Mouse (Mus musculus) urinary bladder, postnatal 25 days (tissue): ENCODE results near the gene Pon2.
"Not testable (repeated sequence)": the region's sequence is repeated elsewhere in the genome, so short reads cannot be mapped to it uniquely, and the experiment has no call there.

Experiments
- DNase-seq: peaks from one replicate; pipeline ENCODE4 v3.0.0; 2022; ENCODE audit warnings: low spot score

Gene Pon2

DNA sequence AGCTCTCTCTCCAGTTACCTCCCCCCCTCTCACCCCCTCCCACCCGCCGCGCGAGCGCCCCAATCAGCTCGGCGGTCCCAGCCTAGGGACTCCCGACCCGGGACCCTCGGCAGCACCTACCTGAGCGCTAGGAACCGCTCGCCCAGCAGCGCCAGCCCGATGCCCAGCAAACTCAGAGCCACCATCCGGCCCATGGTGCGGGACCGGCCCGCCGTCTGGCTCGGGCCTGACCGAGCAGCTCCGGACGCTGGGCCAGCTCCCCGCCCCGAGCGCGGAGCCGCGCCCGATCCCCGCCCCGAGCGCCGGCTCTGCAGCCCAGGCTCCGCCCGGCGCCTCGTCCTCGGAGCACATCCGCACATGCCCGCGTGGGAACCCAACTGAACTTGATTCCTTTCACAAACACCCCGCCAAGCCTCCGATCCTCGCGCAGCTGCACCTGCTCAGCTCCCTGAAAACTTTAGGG is at the start of gene Pon2:
TSS of gene Pon2 (minus strand) at position 364 of the 463 bp plus-strand sequence.
- peak; percentile 82 for DNase-seq

- no peak for DNase-seq
Measured at GRCm38 (mm10) chr6:5344255-5344654, 46.0 kb upstream of the Pon2 start.

GRCm38 (mm10) chr6:5339283-5339682 is 41.0 kb upstream of the Pon2 start:
- not testable (repeated sequence) for DNase-seq

GRCm38 (mm10) chr6:5338781-5339180 is 40.5 kb upstream of the Pon2 start:
- DNase-seq: not testable (repeated sequence)

- DNase-seq: not testable (repeated sequence)
Measured at GRCm38 (mm10) chr6:5336016-5336415, 37.8 kb upstream of the Pon2 start.

DNA sequence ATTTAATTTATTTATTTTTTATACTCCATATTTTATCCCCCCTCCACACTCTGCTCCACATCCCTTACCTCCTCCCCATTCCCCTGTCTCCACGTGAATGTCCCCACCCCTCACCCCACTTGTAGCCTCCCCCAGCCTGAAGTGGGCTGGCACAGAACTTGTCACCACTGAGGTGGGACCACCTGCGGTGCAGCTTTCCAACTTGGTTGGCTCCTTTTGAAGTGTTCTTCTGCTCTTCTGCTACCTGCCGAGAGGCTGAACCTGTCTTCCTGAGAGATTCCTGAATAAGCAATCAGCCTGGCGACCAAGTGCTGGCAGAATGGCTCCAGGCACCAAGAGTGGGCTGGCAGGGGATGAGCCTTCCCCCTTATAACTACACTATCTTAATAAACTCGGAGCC is 35.8 kb upstream of the Pon2 start:
- no peak for DNase-seq

GRCm38 (mm10) chr6:5332560-5333150 is 34.4 kb upstream of the Pon2 start:
- DNase-seq: no peak

DNA sequence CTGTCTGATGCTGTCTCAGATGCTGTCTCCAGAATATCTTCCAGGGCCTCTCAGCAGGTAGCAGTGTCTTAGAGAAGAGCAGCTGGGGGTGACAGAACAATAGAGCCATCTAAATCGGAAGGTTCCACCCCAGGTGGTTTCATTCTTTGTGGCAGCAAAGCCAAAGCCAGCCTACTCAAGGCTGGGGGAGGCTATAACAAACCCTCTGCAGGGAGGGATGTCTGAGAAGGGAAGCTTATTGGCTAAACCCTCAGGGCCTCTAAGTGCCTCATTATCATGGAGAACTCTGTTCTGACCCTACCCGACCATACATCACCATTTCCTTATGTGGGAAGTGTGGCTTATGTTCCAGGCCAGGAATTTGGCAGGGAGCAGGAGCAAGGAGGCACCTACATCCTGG is 26.9 kb upstream of the Pon2 start:
- DNase-seq: no peak

DNA sequence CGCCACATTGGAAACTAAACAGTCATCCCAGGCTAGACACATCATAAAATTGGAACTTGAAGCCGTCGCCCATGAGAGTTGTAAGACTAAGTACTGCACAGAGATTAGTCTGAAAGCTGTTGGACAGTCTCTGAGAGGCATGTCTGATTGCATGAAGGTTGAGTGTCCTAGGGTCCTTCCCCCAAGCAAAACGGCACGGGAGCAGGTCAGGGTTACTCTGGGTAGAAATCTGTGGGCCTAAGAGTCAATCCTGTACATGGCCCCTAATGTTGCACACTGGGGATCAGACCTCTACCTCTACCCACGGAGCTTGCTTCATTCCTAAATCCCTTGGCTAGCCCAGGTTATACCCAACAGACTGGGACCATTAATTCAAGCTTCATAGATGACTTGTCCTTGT is 25.8 kb upstream of the Pon2 start:
- not testable (repeated sequence) for DNase-seq

DNA sequence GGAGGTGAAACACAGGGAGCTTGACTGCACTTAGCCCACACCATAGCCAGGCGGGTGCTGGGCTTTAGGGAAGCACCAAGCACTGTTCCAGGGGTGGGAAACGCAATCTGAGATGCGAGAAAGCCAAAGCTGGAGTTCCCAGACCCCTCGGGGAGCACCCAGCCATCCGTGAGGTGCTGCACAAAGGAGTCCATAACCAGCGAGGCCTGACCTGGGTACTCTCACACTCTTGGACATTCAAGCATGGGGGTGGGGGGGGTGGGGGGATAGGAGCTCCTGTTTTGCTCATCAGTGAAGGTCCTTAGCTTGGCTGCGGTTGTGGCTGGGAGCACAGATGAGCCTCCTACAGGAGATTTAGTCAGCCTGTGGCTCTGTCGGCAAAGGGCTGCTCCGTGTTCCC is 18.4 kb upstream of the Pon2 start:
- no peak for DNase-seq

GRCm38 (mm10) chr6:5315053-5315759 is 17.0 kb upstream of the Pon2 start:
- DNase-seq: no peak

GRCm38 (mm10) chr6:5313951-5314590 is 15.8 kb upstream of the Pon2 start:
- no peak for DNase-seq

- no peak for DNase-seq
Measured at GRCm38 (mm10) chr6:5310491-5310890, 12.2 kb upstream of the Pon2 start.

GRCm38 (mm10) chr6:5309595-5310197 is 11.4 kb upstream of the Pon2 start:
- no peak for DNase-seq

GRCm38 (mm10) chr6:5305926-5306325 is 7.7 kb upstream of the Pon2 start:
- DNase-seq: no peak

- no peak for DNase-seq
Measured at GRCm38 (mm10) chr6:5304956-5305355, 6.7 kb upstream of the Pon2 start.

- DNase-seq: no peak
Measured at GRCm38 (mm10) chr6:5300629-5301028, 2.4 kb upstream of the Pon2 start.

GRCm38 (mm10) chr6:5299561-5299960 is 1.3 kb upstream of the Pon2 start:
- DNase-seq: no peak

DNA sequence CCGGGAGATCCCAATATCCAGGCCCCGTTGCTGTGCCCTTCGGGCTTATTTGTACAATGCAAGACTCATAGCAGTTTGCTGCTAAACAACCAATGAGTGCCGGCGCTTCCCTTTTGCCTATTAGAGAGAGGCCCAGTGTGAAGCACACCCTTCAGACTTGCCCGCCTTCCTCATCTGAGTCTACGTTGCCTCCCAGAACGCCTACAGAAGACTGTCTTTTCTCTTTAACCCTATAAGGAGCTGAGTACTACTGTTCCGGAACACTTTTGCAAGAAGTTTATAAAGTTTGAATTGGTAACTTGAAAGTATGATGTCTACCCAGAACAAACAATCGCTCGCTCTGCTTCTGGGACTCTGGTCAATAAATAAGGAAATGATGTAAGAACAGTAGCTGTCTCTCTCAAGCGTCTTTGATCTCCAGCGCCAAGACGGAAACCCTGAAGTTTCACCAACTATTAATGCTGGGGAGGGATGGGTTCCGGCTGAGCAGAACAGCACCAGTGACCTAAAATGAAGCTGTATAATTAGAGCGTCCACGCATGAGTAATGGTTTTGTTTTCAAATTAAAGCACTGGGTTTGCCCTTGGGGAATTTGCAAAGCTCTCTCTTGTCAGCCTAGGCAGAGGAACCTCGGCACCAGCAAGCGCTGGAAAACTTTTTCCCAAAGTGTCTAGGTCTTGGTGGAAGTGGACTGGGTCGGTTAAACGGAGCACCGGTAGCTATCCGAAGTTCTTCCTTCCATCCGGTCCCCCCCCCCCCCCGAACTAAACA is 749 bp downstream of the Pon2 start:
- DNase-seq: peak; percentile 23

DNA sequence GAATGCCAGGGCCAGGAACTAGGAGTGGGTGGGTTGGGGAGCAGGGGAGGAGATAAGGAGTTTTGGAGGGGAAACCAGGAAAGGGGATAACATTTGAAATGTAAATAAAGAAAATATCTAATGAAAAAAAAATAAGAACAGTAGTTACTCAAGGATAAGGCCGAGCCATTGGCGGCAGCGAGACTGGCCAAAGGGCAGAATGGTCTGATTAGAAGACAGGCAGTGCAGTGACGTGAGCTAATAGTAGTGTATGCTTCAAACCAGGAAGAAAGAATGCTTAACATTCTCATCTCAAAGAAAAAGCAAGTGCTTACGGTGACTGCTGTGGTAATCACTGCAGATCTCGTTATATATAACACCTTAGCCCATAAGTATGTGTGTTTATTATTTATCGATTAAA is 2.2 kb downstream of the Pon2 start:
- DNase-seq: no peak

GRCm38 (mm10) chr6:5294659-5295449 is 3.4 kb downstream of the Pon2 start:
- DNase-seq: no peak
